Comparison of ENCODE assay signal across 8 mouse cellular contexts in genomic region chr4:155869317-155870033, GRCm38 (mm10). TPM values are rescaled to one million over a fixed set of nuclear protein-coding genes. Genes with fewer than 3 reads are reported as not detected.
DNase-seq lines count a peak whose midpoint lies in the region; ATAC-seq and TF ChIP-seq lines count a peak whose summit lies in the region.

Gene Cptp (minus strand): TSS chr4:155869440.
Gene Ints11 (plus strand): TSS chr4:155869546.

- TF ChIP-seq CTCF in G1E (IDR thresholded peaks at IDR 0.05; ENCODE audit: low read depth, low read length): no peak
- TF ChIP-seq CTCF in forebrain, postnatal 0 days (IDR thresholded peaks at IDR 0.05; ENCODE audit: low read depth): peak; percentile 52

- H3K9me3 ChIP-seq in G1E (replicated peaks): no peaks in the 10 kb centered on the region
- no peaks in the 10 kb centered on the region for H3K9me3 ChIP-seq in forebrain, postnatal 0 days (ENCODE audit: low read length)
- no peaks in the 10 kb centered on the region for H3K9me3 ChIP-seq in lung, embryonic 15.5 days

- H3K4me3 ChIP-seq in G1E (ENCODE audit: low read depth, low read length): peak within 1 kb of the TSS; percentile 77
- peak within 1 kb of the TSS; percentile 79 for H3K4me3 ChIP-seq in forebrain, postnatal 0 days (ENCODE audit: low read depth, low read length)
- H3K4me3 ChIP-seq in lung, embryonic 15.5 days: peak within 1 kb of the TSS; percentile 68

- H3K27ac ChIP-seq in forebrain, postnatal 0 days (ENCODE audit: low read depth, low read length): peak within 1 kb of the TSS; percentile 86
- peak within 1 kb of the TSS; percentile 29 for H3K27ac ChIP-seq in lung, embryonic 15.5 days

- DNase-seq in G1E (ENCODE audit: low spot score): peak; percentile 100
- peak; percentile 96 to 98 for DNase-seq in cerebellum, adult 18-20 months
- DNase-seq in forebrain, postnatal 0 days: peak; percentile 97
- peak; percentile 98 for DNase-seq in heart, postnatal 4 days
- peak; percentile 94 to 95 for DNase-seq in layer of hippocampus, adult 8-10 months (ENCODE audit: low spot score in 2 of 2)
- DNase-seq in ovary, adult 18-20 months (ENCODE audit: low spot score): peak; percentile 93
- peak; percentile 95 for DNase-seq in thymus, postnatal 0 days (ENCODE audit: low spot score)

- peak; percentile 100 for ATAC-seq in G1E (ENCODE audit: extremely low read depth, insufficient number of reproducible peaks, low FRiP score, poor library complexity, severe bottlenecking)
- peak; percentile 99 for ATAC-seq in forebrain, postnatal 0 days
- peak; percentile 96 for ATAC-seq in lung, embryonic 15.5 days (ENCODE audit: borderline replicate concordance, extremely low read depth, low FRiP score, low TSS enrichment)

- peak within 1 kb of the TSS; percentile 75 for H3K9ac ChIP-seq in forebrain, postnatal 0 days
- peak within 1 kb of the TSS; percentile 90 for H3K9ac ChIP-seq in lung, embryonic 15.5 days

- H3K36me3 ChIP-seq in G1E (replicated peaks): peaks cover 68% of the 10 kb centered on the region
- peaks cover 38% of the 10 kb centered on the region for H3K36me3 ChIP-seq in forebrain, postnatal 0 days (ENCODE audit: insufficient read depth)
- peaks cover 39% of the 10 kb centered on the region for H3K36me3 ChIP-seq in lung, embryonic 15.5 days

- H3K4me1 ChIP-seq in G1E (ENCODE audit: insufficient read depth, low read depth, low read length): peaks cover 33% of the 10 kb centered on the region
- peaks cover 10% of the 10 kb centered on the region for H3K4me1 ChIP-seq in forebrain, postnatal 0 days (ENCODE audit: insufficient read depth)
- peaks cover 26% of the 10 kb centered on the region for H3K4me1 ChIP-seq in lung, embryonic 15.5 days

- no peaks in the 10 kb centered on the region for H3K27me3 ChIP-seq in G1E (ENCODE audit: insufficient read depth, low read length)
- no peaks in the 10 kb centered on the region for H3K27me3 ChIP-seq in forebrain, postnatal 0 days (ENCODE audit: insufficient read depth, low read length)
- H3K27me3 ChIP-seq in lung, embryonic 15.5 days: no peaks in the 10 kb centered on the region

- WGBS in forebrain, postnatal 0 days: under 1% methylated on average over 63 of the region's 63 CpGs
- WGBS in lung, embryonic 15.5 days: under 1% methylated on average over 63 of the region's 63 CpGs

- H3K4me2 ChIP-seq in forebrain, postnatal 0 days (ENCODE audit: low read depth): peak within 1 kb of the TSS; percentile 98
- peak within 1 kb of the TSS; percentile 86 for H3K4me2 ChIP-seq in lung, embryonic 15.5 days

RNA-seq across cellular contexts. Expression of gene Cptp, which starts in this region (rescaled TPM):
- total RNA-seq in G1E (2014; fragmentation: Nextera tagmentation) (6.7 and 11.8 TPM in 2 replicates), G1E (2017) (9.3 and 9.5 TPM in 2 replicates)
- polyA plus RNA-seq in G1E (2012): 1.1 and 3.6 TPM in 2 replicates
- total RNA-seq in forebrain, postnatal 0 days (2014; rRNA removed): 12.7 and 19.8 TPM in 2 replicates
- polyA plus RNA-seq in forebrain, postnatal 0 days (2015; fragmentation: Nextera tagmentation; extraction: Ambion mirVana): 18.7 and 22.8 TPM in 2 replicates
- total RNA-seq in heart, postnatal 4 days (2021): 10 to 100 TPM in 1 of 2 experiments, 1 to 10 TPM in 1; 6.6 to 11.2 TPM
- total RNA-seq in layer of hippocampus, adult 8-10 months (2022): 10 to 100 TPM; 27.8 to 41.9 (median 29.5) TPM
- 14.5 and 15.2 TPM in 2 replicates for polyA plus RNA-seq in lung, embryonic 15.5 days (2015; fragmentation: Nextera tagmentation; extraction: Ambion mirVana)
- 9.4 and 11.4 TPM in 2 replicates for polyA plus RNA-seq in thymus, postnatal 0 days (2015; fragmentation: Nextera tagmentation; extraction: Ambion mirVana)

RNA-seq across cellular contexts. Expression of gene Ints11, which starts in this region (rescaled TPM):
- total RNA-seq in G1E (2014; fragmentation: Nextera tagmentation) (35.6 and 47.3 TPM in 2 replicates), G1E (2017) (43.5 and 63.3 TPM in 2 replicates)
- 21.7 and 26.8 TPM in 2 replicates for polyA plus RNA-seq in G1E (2012)
- total RNA-seq in forebrain, postnatal 0 days (2014; rRNA removed): 47.7 and 63.8 TPM in 2 replicates
- polyA plus RNA-seq in forebrain, postnatal 0 days (2015; fragmentation: Nextera tagmentation; extraction: Ambion mirVana): 58.8 and 59.8 TPM in 2 replicates
- total RNA-seq in heart, postnatal 4 days (2021): 10 to 100 TPM; 16.0 to 19.2 TPM
- 10 to 100 TPM; 30.5 to 40.2 (median 35.9) TPM for total RNA-seq in layer of hippocampus, adult 8-10 months (2022)
- polyA plus RNA-seq in lung, embryonic 15.5 days (2015; fragmentation: Nextera tagmentation; extraction: Ambion mirVana): 77.7 and 80.5 TPM in 2 replicates
- 84.9 and 92.2 TPM in 2 replicates for polyA plus RNA-seq in thymus, postnatal 0 days (2015; fragmentation: Nextera tagmentation; extraction: Ambion mirVana)

Comparison
In these comparisons a context has a peak if more than half of its experiments do, and no peak if none do; other contexts are left out.
1. Peak in every context shown above with its lines: DNase-seq, ATAC-seq, H3K4me3 ChIP-seq and H3K27ac ChIP-seq.